Mouse (Mus musculus) thymus, postnatal 10 days (tissue): ENCODE data around the gene Zbtb16.

Experiments used
- DNase-seq, 2 experiments: peaks; one replicate each; pipeline ENCODE4 v3.0.0; 2021; ENCODE audit warnings: low spot score in 2 of 2

Zbtb16 gene

GRCm38 (mm10) chr9:48826377-48826889, 9.6 kb downstream of the Zbtb16 start:
- DNase-seq: no peak

GRCm38 (mm10) chr9:48824533-48825130, 11.4 kb downstream of the Zbtb16 start:
- no peak for DNase-seq

- no peak for DNase-seq
Measured at GRCm38 (mm10) chr9:48823851-48824250, 12.2 kb downstream of the Zbtb16 start.

- no peak for DNase-seq
Measured at GRCm38 (mm10) chr9:48823319-48823705, 12.7 kb downstream of the Zbtb16 start.

- no peak for DNase-seq
Measured at GRCm38 (mm10) chr9:48822586-48823318, 13.3 kb downstream of the Zbtb16 start.

GRCm38 (mm10) chr9:48821916-48822585, 14.0 kb downstream of the Zbtb16 start:
- no peak for DNase-seq

- no peak for DNase-seq
Measured at GRCm38 (mm10) chr9:48821431-48821830, 14.6 kb downstream of the Zbtb16 start.

- no peak for DNase-seq
Measured at GRCm38 (mm10) chr9:48820791-48821190, 15.2 kb downstream of the Zbtb16 start.

GRCm38 (mm10) chr9:48819695-48820094, 16.3 kb downstream of the Zbtb16 start:
- no peak for DNase-seq

- no peak for DNase-seq
Measured at GRCm38 (mm10) chr9:48819137-48819536, 16.9 kb downstream of the Zbtb16 start.

GRCm38 (mm10) chr9:48817907-48818306, 18.1 kb downstream of the Zbtb16 start:
- DNase-seq: no peak

GRCm38 (mm10) chr9:48817399-48817793, 18.6 kb downstream of the Zbtb16 start:
- DNase-seq: no peak

GRCm38 (mm10) chr9:48816678-48817398, 19.2 kb downstream of the Zbtb16 start:
- DNase-seq: no peak

GRCm38 (mm10) chr9:48816157-48816556, 19.9 kb downstream of the Zbtb16 start:
- DNase-seq: no peak

- DNase-seq: no peak
Measured at GRCm38 (mm10) chr9:48814881-48815495, 21.0 kb downstream of the Zbtb16 start.

- no peak for DNase-seq
Measured at GRCm38 (mm10) chr9:48813960-48814880, 21.8 kb downstream of the Zbtb16 start.

- DNase-seq: no peak
Measured at GRCm38 (mm10) chr9:48812352-48812751, 23.7 kb downstream of the Zbtb16 start.

GRCm38 (mm10) chr9:48806591-48806990, 29.4 kb downstream of the Zbtb16 start:
- DNase-seq: no peak

GRCm38 (mm10) chr9:48805850-48806249, 30.2 kb downstream of the Zbtb16 start:
- no peak for DNase-seq

GRCm38 (mm10) chr9:48804509-48804908, 31.5 kb downstream of the Zbtb16 start:
- DNase-seq: peak in 1 of 2 experiments; percentile 19
